Mouse (Mus musculus): ENCODE results near the gene Snx4. TPM values are rescaled to one million over a fixed set of nuclear protein-coding genes. Genes with fewer than 3 reads are reported as not detected.

Snx4 gene
- polyA plus RNA-seq, 1 experiment from 2014 or later: 72.9 TPM

Other genes with a start within 250 kb of the Snx4 start
- 3.9 and 4.5 TPM in 2 replicates for gene Iqcg, start 195.2 kb upstream of the Snx4 start, polyA plus RNA-seq (2016; fragmentation: Nextera tagmentation; extraction: Ambion mirVana)
- gene Rpl35a, start 195.0 kb upstream of the Snx4 start, polyA plus RNA-seq (2016; fragmentation: Nextera tagmentation; extraction: Ambion mirVana): 787 and 975 TPM in 2 replicates
- 3.8 and 3.9 TPM in 2 replicates for gene Lmln, start 188.9 kb upstream of the Snx4 start, polyA plus RNA-seq (2016; fragmentation: Nextera tagmentation; extraction: Ambion mirVana)
- gene Osbpl11, start 66.4 kb upstream of the Snx4 start, polyA plus RNA-seq (2016; fragmentation: Nextera tagmentation; extraction: Ambion mirVana): 22.3 and 23.3 TPM in 2 replicates
- 40.7 and 46.3 TPM in 2 replicates for gene Zfp148, start 129.4 kb downstream of the Snx4 start, polyA plus RNA-seq (2016; fragmentation: Nextera tagmentation; extraction: Ambion mirVana)